Mouse (Mus musculus): Measurements from ENCODE around the gene Mafb. TPM values are rescaled to one million over a fixed set of nuclear protein-coding genes. Genes with fewer than 3 reads are reported as not detected.

The Mafb gene
- polyA plus RNA-seq (2012; rRNA removed): 8.0 and 8.5 TPM in 2 replicates

DNA sequence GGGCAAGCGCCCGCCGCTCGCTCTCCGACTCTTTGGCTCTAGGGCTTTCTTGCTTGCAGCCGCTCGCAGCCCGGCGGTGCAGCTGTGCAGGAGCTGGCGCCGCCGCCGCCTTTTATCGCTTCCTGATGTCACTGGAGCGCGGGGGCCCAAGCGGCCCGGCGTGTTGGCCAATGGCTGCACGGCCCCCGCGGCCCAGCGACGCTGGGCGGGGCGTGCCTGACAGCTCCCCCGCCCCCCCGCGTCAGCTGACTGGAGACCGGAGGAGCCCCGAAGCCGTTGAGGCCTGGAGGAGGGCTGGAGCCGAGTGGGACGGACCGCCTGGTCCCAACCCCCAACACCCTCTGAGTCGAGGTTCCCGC lies at the start of gene Mafb:
Gene Mafb (minus strand): TSS at position 86 of the 359 bp plus-strand sequence.
- no peaks in the 10 kb centered on the region for H3K27me3 ChIP-seq (replicated peaks; ENCODE audit: control insufficient read depth, insufficient read depth, low read length)
- DNase-seq: peak; percentile 97

DNA sequence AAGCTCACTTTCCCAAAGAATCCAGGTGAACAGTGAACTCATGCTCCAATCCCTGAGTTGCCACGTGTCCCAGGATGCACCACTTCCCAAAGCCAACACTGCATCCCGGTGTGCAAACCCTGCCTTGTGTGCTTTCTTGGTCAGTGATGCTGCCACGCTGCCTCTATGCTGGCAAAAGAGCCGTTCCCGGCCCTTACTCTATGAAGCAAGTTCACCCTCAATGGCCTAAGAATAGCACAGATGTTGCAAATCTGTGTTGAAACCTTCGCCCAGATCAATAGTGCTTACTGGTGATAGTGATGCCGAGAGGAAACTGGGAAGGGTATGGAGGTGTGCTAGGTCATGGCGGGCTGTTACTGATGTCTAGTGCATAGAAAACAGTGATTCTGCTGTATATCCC lies 48.3 kb upstream of the Mafb start:
- Histone ChIP-seq H3K27ac (ENCODE audit: insufficient read depth, low read depth, low read length) (no peak overlapping the region), H3K4me1 (ENCODE audit: control insufficient read depth, insufficient read depth, low read length) (no peaks in the 10 kb centered on the region), H3K4me3 (ENCODE audit: insufficient read depth, low read depth, low read length) (no peak overlapping the region), H3K27me3 (replicated peaks; ENCODE audit: control insufficient read depth, insufficient read depth, low read length) (no peaks in the 10 kb centered on the region), H3K36me3 (ENCODE audit: control insufficient read depth, insufficient read depth, low read length) (no peaks in the 10 kb centered on the region)
- no peak for DNase-seq
- 91% methylated on average over 8 of the region's 8 CpGs for WGBS
- TF ChIP-seq POLR2A (IDR thresholded peaks at IDR 0.05; ENCODE audit: low read depth, low read length) (no peak), CTCF (conservative IDR thresholded peaks at IDR 0.05; ENCODE audit: insufficient read depth, insufficient read length, low read depth, low read length) (no peak)

More for the DNA sequence above, at the start of gene Mafb:
- Histone ChIP-seq H3K4me3 (ENCODE audit: insufficient read depth, low read depth, low read length) (peak within 1 kb of the TSS; percentile 61), H3K27ac (ENCODE audit: insufficient read depth, low read depth, low read length) (peak within 1 kb of the TSS; percentile 56), H3K36me3 (ENCODE audit: control insufficient read depth, insufficient read depth, low read length) (no peaks in the 10 kb centered on the region; the same call in 1 of the 2 replicates), H3K4me1 (ENCODE audit: control insufficient read depth, insufficient read depth, low read length) (no peaks in the 10 kb centered on the region; the same call in 1 of the 2 replicates)
- WGBS: under 1% methylated on average over 37 of the region's 37 CpGs
- peak; percentile 93 for TF ChIP-seq POLR2A (IDR thresholded peaks at IDR 0.05; ENCODE audit: low read depth, low read length)
- TF ChIP-seq CTCF (conservative IDR thresholded peaks at IDR 0.05; ENCODE audit: insufficient read depth, insufficient read length, low read depth, low read length): no peak

DNA sequence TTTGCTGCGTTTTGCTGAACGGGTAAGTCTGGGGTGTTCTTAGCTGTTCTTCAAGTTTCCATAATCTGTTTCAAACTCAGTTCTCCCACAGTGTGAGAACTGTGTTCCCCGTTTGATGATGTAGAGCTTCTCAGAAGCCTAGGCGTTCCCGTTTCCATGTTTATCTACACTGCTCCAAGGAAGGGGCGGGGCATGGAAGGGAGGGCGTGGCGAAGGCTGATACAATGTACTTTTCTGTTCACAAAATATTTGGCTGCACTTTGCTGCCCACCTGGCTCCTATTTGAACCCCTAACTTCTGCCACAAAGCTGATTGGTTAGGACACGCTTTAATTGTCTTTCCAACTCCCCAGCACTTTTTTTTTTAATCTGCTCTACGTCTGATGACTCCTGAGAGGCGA lies 47.9 kb upstream of the Mafb start:
- H3K4me1 ChIP-seq (ENCODE audit: control insufficient read depth, insufficient read depth, low read length): no peaks in the 10 kb centered on the region
- 92% methylated on average over 11 of the region's 11 CpGs for WGBS
- no peak for TF ChIP-seq POLR2A (IDR thresholded peaks at IDR 0.05; ENCODE audit: low read depth, low read length)
- no peak for DNase-seq
- H3K4me3 ChIP-seq (ENCODE audit: insufficient read depth, low read depth, low read length): no peak overlapping the region
- H3K27me3 ChIP-seq (replicated peaks; ENCODE audit: control insufficient read depth, insufficient read depth, low read length): no peaks in the 10 kb centered on the region
- H3K36me3 ChIP-seq (ENCODE audit: control insufficient read depth, insufficient read depth, low read length): no peaks in the 10 kb centered on the region
- no peak overlapping the region for H3K27ac ChIP-seq (ENCODE audit: insufficient read depth, low read depth, low read length)

DNA sequence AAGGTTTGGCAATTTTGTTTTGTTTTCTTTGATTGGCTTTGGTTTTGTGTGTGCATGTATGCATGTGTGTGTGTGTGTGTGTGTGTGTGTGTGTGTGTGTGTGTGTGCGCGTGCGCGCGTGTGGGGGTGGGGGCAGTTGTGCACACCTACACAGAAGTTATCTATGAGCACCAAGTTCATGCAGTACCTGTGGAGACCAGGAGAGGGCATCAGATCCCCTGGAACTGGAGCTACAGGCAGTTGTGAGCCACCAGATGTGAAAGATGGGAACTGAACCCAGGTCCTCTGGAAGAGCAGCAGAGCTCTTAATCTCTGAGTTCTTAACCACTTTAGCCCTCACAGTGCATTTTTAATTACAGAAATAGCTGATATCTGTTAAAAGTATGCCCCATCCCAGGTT lies 47.1 kb upstream of the Mafb start:
- Histone ChIP-seq H3K4me3 (ENCODE audit: insufficient read depth, low read depth, low read length) (no peak overlapping the region), H3K27ac (ENCODE audit: insufficient read depth, low read depth, low read length) (no peak overlapping the region), H3K4me1 (ENCODE audit: control insufficient read depth, insufficient read depth, low read length) (no peaks in the 10 kb centered on the region), H3K36me3 (ENCODE audit: control insufficient read depth, insufficient read depth, low read length) (no peaks in the 10 kb centered on the region), H3K27me3 (replicated peaks; ENCODE audit: control insufficient read depth, insufficient read depth, low read length) (no peaks in the 10 kb centered on the region)
- peak; percentile 36 for TF ChIP-seq CTCF (conservative IDR thresholded peaks at IDR 0.05; ENCODE audit: insufficient read depth, insufficient read length, low read depth, low read length)
- TF ChIP-seq POLR2A (IDR thresholded peaks at IDR 0.05; ENCODE audit: low read depth, low read length): no peak
- DNase-seq: peak; percentile 10
- 98% methylated on average over 5 of the region's 5 CpGs for WGBS

DNA sequence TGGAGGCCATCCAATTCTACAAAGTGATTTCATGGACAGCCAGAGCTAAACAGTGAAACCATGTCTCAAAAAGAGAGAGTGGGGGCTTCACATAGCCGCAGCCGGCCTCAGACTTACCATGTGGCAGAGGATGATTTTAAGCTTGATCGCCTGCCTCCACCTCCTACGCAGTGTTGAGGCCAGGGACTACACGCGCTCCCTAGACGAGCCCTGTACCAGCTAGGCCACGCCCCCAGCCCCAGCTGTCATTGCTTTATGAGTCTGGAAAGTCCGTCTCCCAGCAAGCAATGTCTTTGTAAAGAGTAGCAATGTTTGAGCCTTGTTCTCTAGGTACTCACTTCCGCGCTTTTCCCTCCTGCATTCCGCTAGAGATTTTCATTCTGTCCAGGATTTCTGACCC lies 46.2 kb upstream of the Mafb start:
- no peak overlapping the region for H3K4me3 ChIP-seq (ENCODE audit: insufficient read depth, low read depth, low read length)
- no peaks in the 10 kb centered on the region for H3K36me3 ChIP-seq (ENCODE audit: control insufficient read depth, insufficient read depth, low read length)
- H3K4me1 ChIP-seq (ENCODE audit: control insufficient read depth, insufficient read depth, low read length): no peaks in the 10 kb centered on the region
- TF ChIP-seq CTCF (conservative IDR thresholded peaks at IDR 0.05; ENCODE audit: insufficient read depth, insufficient read length, low read depth, low read length) (no peak), POLR2A (IDR thresholded peaks at IDR 0.05; ENCODE audit: low read depth, low read length) (no peak)
- no peaks in the 10 kb centered on the region for H3K27me3 ChIP-seq (replicated peaks; ENCODE audit: control insufficient read depth, insufficient read depth, low read length)
- no peak overlapping the region for H3K27ac ChIP-seq (ENCODE audit: insufficient read depth, low read depth, low read length)
- 28% methylated on average over 12 of the region's 12 CpGs for WGBS
- DNase-seq: no peak

DNA sequence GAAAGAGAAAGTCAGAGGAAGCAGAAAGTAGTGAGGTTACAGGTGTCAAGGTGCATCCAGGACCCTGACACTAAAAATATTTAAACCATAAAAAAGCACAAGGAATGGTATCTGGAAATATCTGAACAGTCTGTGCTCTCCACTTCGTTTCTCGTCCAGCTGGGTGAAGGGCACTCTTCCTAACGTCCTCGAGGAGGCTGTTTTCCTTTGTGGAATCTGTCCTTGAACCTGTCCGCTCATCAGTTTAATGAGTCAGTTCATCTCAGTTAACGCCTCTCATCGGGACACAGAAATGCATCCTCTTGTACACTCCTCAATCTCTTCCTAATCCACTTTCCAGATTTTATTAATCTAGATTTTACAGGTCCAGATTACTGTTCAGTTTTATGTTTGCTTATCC lies 44.6 kb upstream of the Mafb start:
- no peaks in the 10 kb centered on the region for H3K4me1 ChIP-seq (ENCODE audit: control insufficient read depth, insufficient read depth, low read length)
- DNase-seq: no peak
- TF ChIP-seq POLR2A (IDR thresholded peaks at IDR 0.05; ENCODE audit: low read depth, low read length) (no peak), CTCF (conservative IDR thresholded peaks at IDR 0.05; ENCODE audit: insufficient read depth, insufficient read length, low read depth, low read length) (no peak)
- H3K27ac ChIP-seq (ENCODE audit: insufficient read depth, low read depth, low read length): no peak overlapping the region
- no peak overlapping the region for H3K4me3 ChIP-seq (ENCODE audit: insufficient read depth, low read depth, low read length)
- H3K27me3 ChIP-seq (replicated peaks; ENCODE audit: control insufficient read depth, insufficient read depth, low read length): no peaks in the 10 kb centered on the region
- WGBS: 40% methylated on average over 7 of the region's 7 CpGs
- H3K36me3 ChIP-seq (ENCODE audit: control insufficient read depth, insufficient read depth, low read length): no peaks in the 10 kb centered on the region

DNA sequence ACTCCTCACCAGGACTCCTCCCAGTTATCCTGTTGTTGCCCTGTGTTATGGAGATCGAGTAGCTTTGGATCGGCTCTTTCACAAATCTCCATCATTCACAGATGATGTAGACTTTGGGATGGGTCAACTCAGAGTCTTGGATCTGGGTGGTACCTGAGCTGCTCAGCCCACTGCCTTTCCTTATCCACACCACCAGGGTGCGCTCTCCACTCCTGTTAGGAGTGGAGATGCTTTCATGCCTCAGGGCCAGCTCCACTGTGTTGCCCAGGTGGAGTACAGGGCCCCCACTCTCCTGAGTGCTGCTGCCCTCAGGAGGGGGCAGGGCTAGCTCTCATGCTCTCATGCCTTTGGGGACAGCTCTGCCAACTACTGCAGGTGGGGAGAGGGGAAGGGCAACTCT lies 40.9 kb upstream of the Mafb start:
- H3K36me3 ChIP-seq (ENCODE audit: control insufficient read depth, insufficient read depth, low read length): no peaks in the 10 kb centered on the region
- peak; percentile 45 for TF ChIP-seq CTCF (conservative IDR thresholded peaks at IDR 0.05; ENCODE audit: insufficient read depth, insufficient read length, low read depth, low read length)
- TF ChIP-seq POLR2A (IDR thresholded peaks at IDR 0.05; ENCODE audit: low read depth, low read length): no peak
- WGBS: 93% methylated on average over 3 of the region's 3 CpGs
- no peak for DNase-seq
- H3K27me3 ChIP-seq (replicated peaks; ENCODE audit: control insufficient read depth, insufficient read depth, low read length): no peaks in the 10 kb centered on the region
- H3K4me1 ChIP-seq (ENCODE audit: control insufficient read depth, insufficient read depth, low read length): no peaks in the 10 kb centered on the region
- no peak overlapping the region for H3K27ac ChIP-seq (ENCODE audit: insufficient read depth, low read depth, low read length)
- no peak overlapping the region for H3K4me3 ChIP-seq (ENCODE audit: insufficient read depth, low read depth, low read length)

DNA sequence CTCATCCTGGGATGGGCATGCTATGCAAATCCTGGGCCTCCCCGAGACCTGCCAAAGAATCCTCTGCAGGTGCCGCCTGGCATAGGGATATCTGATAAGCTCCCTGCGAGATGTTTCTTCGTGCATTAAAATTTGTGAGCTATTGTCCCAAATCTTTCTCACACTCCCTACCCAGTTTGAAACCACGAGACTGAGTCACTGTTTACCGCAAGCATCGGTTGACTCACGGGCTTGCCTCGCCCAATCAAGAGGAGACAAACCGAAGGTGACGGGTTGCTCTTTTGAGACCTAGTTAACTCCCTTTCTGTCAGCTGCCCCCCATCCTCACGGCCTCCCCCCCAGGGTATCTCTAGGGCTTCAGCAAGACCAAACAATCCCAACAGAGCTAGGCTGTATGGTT lies 30.9 kb upstream of the Mafb start:
- WGBS: 86% methylated on average over 12 of the region's 12 CpGs
- Histone ChIP-seq H3K36me3 (ENCODE audit: control insufficient read depth, insufficient read depth, low read length) (no peaks in the 10 kb centered on the region), H3K27me3 (replicated peaks; ENCODE audit: control insufficient read depth, insufficient read depth, low read length) (no peaks in the 10 kb centered on the region), H3K4me3 (ENCODE audit: insufficient read depth, low read depth, low read length) (no peak overlapping the region), H3K27ac (ENCODE audit: insufficient read depth, low read depth, low read length) (no peak overlapping the region), H3K4me1 (ENCODE audit: control insufficient read depth, insufficient read depth, low read length) (no peaks in the 10 kb centered on the region)
- no peak for DNase-seq
- TF ChIP-seq CTCF (conservative IDR thresholded peaks at IDR 0.05; ENCODE audit: insufficient read depth, insufficient read length, low read depth, low read length): no peak
- TF ChIP-seq POLR2A (IDR thresholded peaks at IDR 0.05; ENCODE audit: low read depth, low read length): no peak

Data from kidney, adult 2 months (tissue).